Mouse (Mus musculus) heart, adult 2 months (tissue): Measurements from ENCODE around the gene Umad1. TPM values are rescaled to one million over a fixed set of nuclear protein-coding genes. Genes with fewer than 3 reads are reported as not detected.
A peak's percentile ranks its signal among the peaks of the same experiment; 100 is the strongest.

Source experiments
- DNase-seq, 2 experiments: peaks; one replicate each; pipeline ENCODE4 v3.0.0; 2021
- H3K27ac ChIP-seq: fragments of 200-600 bp; 2 replicates; pipeline ENCODE4 v1.8.1; 2022
- H3K27me3 ChIP-seq: fragments of 200-500 bp; 2 replicates; pipeline ENCODE4 v1.6.1; 2012; ENCODE audit warnings: mild to moderate bottlenecking, low read length, inconsistent platforms, mixed read lengths; ENCODE audit not compliant: control insufficient read depth, insufficient read depth
- H3K36me3 ChIP-seq: fragments of 200-500 bp; 2 replicates; pipeline ENCODE4 v1.6.1; 2012; ENCODE audit warnings: low read length, inconsistent platforms; ENCODE audit not compliant: control insufficient read depth, insufficient read depth
- H3K4me1 ChIP-seq: fragments of 200-500 bp; 2 replicates; pipeline ENCODE4 v1.6.1; 2011; ENCODE audit warnings: low read length; ENCODE audit not compliant: control insufficient read depth, insufficient read depth
- H3K4me3 ChIP-seq: fragments of 200-600 bp; 2 replicates; pipeline ENCODE4 v1.8.1; 2022
- H3K79me2 ChIP-seq: fragments of 200-500 bp; replicated peaks from 2 replicates; pipeline ENCODE4 v1.6.1; 2012; ENCODE audit warnings: mild to moderate bottlenecking, inconsistent platforms, low read length, moderate library complexity, mixed read lengths; ENCODE audit not compliant: control insufficient read depth, insufficient read depth
- H3K9ac ChIP-seq: fragments of 200-500 bp; 2 replicates; pipeline ENCODE4 v1.6.1; 2012; ENCODE audit warnings: low read depth, mild to moderate bottlenecking, control low read depth, inconsistent platforms, low read length, mixed read lengths
- CTCF ChIP-seq: fragments of 200-600 bp; IDR thresholded peaks from 2 replicates; pipeline ENCODE4 v1.8.1; 2022; ENCODE audit warnings: antibody characterized with exemption, mild to moderate bottlenecking, moderate library complexity
- EP300 ChIP-seq: fragments of 200-500 bp; IDR thresholded peaks from 2 replicates; pipeline ENCODE4 v1.6.1; 2011; ENCODE audit warnings: low read depth, low read length, control low read depth; ENCODE audit not compliant: insufficient read depth
- POLR2A ChIP-seq: fragments of 200-500 bp; IDR thresholded peaks from 2 replicates; pipeline ENCODE4 v1.6.1; 2011; ENCODE audit warnings: mild to moderate bottlenecking, low read depth, low read length, control low read depth; ENCODE audit not compliant: insufficient read depth
- WGBS: fragments of 180-500 bp; shearing (Covaris S2); methylation state at CpG from one replicate; pipeline ENCODE4 v1.1.7; 2018; 5-methylcytosine and 5-hydroxymethylcytosine counted together
- intact Hi-C: fragments of 180-260 bp; cut with DNase I; formaldehyde crosslinking; loops from one replicate; pipeline ENCODE4 v1.15.1; 2025
- polyA plus RNA-seq: library from polyadenylated mRNA; depleted of rRNA; stranded (reverse); fragments of >200 nt; gene quantifications from 2 replicates; pipeline ENCODE4 v1.2.3, GENCODE M21; 2012
- total RNA-seq, 2 experiments: library from RNA; stranded (reverse); gene quantifications; 2 replicates each; pipeline ENCODE4 v1.2.3; 2021

Gene Umad1
- total and polyA plus RNA-seq, 3 experiments: 7.3 to 14.0 (median 12.5) TPM

GRCm38 (mm10) chr6:8427692-8428091 lies 168.6 kb downstream of the Umad1 start:
- TF ChIP-seq CTCF (no peak), EP300 (no peak), POLR2A (no peak)
- Histone ChIP-seq H3K4me1 (peaks cover 3% of the 10 kb centered on the region; the same call in 1 of the 2 replicates), H3K4me3 (no peak overlapping the region), H3K36me3 (peaks cover 1% of the 10 kb centered on the region), H3K9ac (no peak overlapping the region), H3K27me3 (no peaks in the 10 kb centered on the region), H3K79me2 (no peaks in the 10 kb centered on the region), H3K27ac (no peak overlapping the region)
- 71% methylated on average over 5 of the region's 5 CpGs for WGBS
- DNase-seq: no peak
- intact Hi-C loops: no loop called here

GRCm38 (mm10) chr6:8430610-8431234 lies 171.6 kb downstream of the Umad1 start:
- H3K4me1 ChIP-seq: peaks cover 2% of the 10 kb centered on the region; the same call in 1 of the 2 replicates
- H3K27ac ChIP-seq: no peak overlapping the region
- 85% methylated on average over 9 of the region's 9 CpGs for WGBS
- DNase-seq: no peak
- no peaks in the 10 kb centered on the region for H3K79me2 ChIP-seq
- H3K27me3 ChIP-seq: no peaks in the 10 kb centered on the region
- no peak overlapping the region for H3K4me3 ChIP-seq
- TF ChIP-seq CTCF (0 out of 2 replicates have a peak, but pooled peaks have one; percentile 8), POLR2A (no peak)
- H3K9ac ChIP-seq: no peak overlapping the region
- intact Hi-C loops: no loop called here
- H3K36me3 ChIP-seq: no peaks in the 10 kb centered on the region

GRCm38 (mm10) chr6:8433179-8433578 lies 174.1 kb downstream of the Umad1 start:
- Histone ChIP-seq H3K4me3 (no peak overlapping the region), H3K4me1 (peaks cover 2% of the 10 kb centered on the region; the same call in 1 of the 2 replicates), H3K27me3 (no peaks in the 10 kb centered on the region), H3K79me2 (no peaks in the 10 kb centered on the region), H3K36me3 (no peaks in the 10 kb centered on the region), H3K9ac (no peak overlapping the region), H3K27ac (no peak overlapping the region)
- TF ChIP-seq CTCF (no peak), EP300 (no peak), POLR2A (no peak)
- WGBS: 83% methylated on average over 9 of the region's 9 CpGs
- no peak for DNase-seq
- intact Hi-C loops: no loop called here

GRCm38 (mm10) chr6:8437937-8438336 lies 178.8 kb downstream of the Umad1 start:
- no peak overlapping the region for H3K4me3 ChIP-seq
- no peak overlapping the region for H3K27ac ChIP-seq
- H3K36me3 ChIP-seq: no peaks in the 10 kb centered on the region
- WGBS: 86% methylated on average over 3 of the region's 3 CpGs
- no peaks in the 10 kb centered on the region for H3K27me3 ChIP-seq
- H3K4me1 ChIP-seq: no peaks in the 10 kb centered on the region
- H3K9ac ChIP-seq: no peak overlapping the region
- H3K79me2 ChIP-seq: no peaks in the 10 kb centered on the region
- TF ChIP-seq EP300 (no peak), POLR2A (no peak), CTCF (no peak)
- intact Hi-C loops: no loop called here
- DNase-seq: no peak

- Histone ChIP-seq H3K79me2 (no peaks in the 10 kb centered on the region), H3K4me3 (no peak overlapping the region), H3K9ac (no peak overlapping the region), H3K27me3 (no peaks in the 10 kb centered on the region), H3K4me1 (no peaks in the 10 kb centered on the region; the same call in 1 of the 2 replicates), H3K27ac (no peak overlapping the region), H3K36me3 (no peaks in the 10 kb centered on the region)
- DNase-seq: no peak
- WGBS: 86% methylated on average over 3 of the region's 3 CpGs
- intact Hi-C loops: no loop called here
- no peak for TF ChIP-seq CTCF
- no peak for TF ChIP-seq POLR2A
- no peak for TF ChIP-seq EP300
Measured at GRCm38 (mm10) chr6:8441814-8442213, 182.7 kb downstream of the Umad1 start.

- DNase-seq: peak; percentile 59 to 73
- TF ChIP-seq EP300 (no peak), POLR2A (no peak)
- Histone ChIP-seq H3K79me2 (no peaks in the 10 kb centered on the region), H3K27ac (no peak overlapping the region; the same call in 1 of the 2 replicates), H3K4me3 (no peak overlapping the region), H3K27me3 (no peaks in the 10 kb centered on the region), H3K9ac (no peak overlapping the region), H3K36me3 (no peaks in the 10 kb centered on the region), H3K4me1 (no peaks in the 10 kb centered on the region; the same call in 1 of the 2 replicates)
- WGBS: 40% methylated on average over 5 of the region's 5 CpGs
- intact Hi-C loops: no loop called here
Measured at GRCm38 (mm10) chr6:8446786-8447185, 187.7 kb downstream of the Umad1 start.
